Mouse (Mus musculus) spleen, postnatal 4 days (tissue): ENCODE results near the gene Vldlr.

Source experiments
- DNase-seq, 2 experiments: peaks; one replicate each; pipeline ENCODE4 v3.0.0; 2022; ENCODE audit warnings: low spot score in 2 of 2

Vldlr gene

DNA sequence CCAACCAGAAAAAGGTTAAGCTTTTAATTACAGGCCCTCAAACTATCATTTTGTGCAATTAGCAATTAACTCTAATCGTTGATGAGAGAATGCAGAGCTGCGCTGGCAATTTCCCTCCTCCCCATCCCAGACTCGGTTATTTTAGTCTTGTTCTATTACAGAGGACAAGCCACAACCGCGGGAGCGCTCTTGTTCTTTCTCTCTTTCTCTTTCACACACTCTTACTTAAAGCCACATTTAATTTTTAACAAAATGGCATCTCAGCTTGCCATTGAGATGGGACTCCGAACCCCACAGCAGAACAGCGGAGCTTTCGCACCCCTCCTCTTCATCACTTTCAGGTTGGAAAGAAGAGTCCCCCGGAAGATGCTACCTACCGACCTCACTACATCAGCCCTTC, at the start of gene Vldlr:
Gene Vldlr (plus strand): TSS at position 167 of the 400 bp plus-strand sequence.
- no peak for DNase-seq

DNA sequence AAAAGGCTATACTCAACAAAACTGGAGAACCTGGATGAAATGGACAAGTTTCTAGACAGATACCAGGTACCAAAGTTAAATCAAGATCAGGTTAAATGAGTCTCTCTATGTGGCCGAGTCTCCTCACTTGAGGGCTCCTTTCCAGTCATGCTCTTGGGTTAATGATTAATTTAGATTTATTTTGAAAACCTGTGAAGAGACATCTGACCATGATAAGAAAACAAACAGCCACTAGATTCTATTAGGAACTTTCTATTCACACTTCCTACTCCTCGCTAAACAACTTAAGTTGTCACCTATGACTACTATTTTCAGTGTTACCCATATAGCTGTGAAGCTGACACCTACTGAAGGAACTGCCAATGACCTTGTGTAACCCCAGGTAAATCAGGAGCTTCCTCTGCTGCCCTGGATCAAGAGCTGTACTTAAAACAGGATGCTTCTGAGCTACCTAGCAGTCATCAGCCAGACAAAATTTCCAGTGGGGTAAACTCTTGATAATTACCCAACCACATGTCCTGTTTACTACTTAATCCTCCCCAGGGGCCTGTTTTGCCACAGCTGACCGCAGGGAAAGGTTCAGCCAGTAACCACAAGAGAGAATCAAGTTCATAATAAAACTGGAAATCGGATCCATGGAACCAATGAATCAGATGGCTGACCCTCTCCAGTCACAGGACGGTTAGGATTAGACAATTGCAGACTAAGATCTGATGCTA, 48.5 kb upstream of the Vldlr start:
- no peak for DNase-seq

DNA sequence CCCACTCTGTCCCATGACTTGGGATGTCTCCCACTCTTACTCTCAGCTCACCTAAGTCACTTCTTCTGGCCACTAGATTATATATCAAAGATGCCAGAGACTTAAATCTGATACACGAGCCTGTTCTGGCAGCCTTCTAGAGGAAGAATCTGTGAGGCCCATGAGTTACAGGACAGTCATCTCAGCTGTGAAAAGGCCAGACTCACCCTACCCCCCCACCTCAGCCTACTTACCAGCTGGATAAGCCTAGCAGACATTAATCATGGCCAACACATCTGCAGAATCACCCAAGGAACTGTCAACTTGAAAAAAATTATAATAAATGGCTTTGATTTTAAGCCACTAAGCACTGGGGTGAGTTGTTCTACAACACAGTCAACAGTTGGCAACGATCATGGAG, 42.4 kb upstream of the Vldlr start:
- DNase-seq = no peak

DNA sequence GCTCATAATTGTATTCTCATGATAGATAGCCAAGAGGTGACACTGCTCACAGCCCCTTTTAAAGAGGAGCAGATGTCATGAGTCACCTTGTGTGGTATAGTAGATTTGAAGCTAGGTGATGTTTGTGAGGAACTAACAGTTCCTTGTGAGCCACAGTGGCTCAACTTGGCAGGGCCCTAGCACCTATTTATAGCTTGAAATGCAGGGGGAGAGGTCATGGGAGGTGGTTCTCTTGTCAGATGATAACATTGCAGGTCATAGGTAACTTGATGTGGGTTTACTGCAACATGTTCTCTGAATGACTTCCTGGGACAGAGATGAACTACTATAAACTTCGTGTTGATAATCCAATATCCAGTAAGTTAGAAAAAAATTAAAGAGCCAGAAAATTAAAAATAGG, 40.7 kb upstream of the Vldlr start:
- DNase-seq = no peak

DNA sequence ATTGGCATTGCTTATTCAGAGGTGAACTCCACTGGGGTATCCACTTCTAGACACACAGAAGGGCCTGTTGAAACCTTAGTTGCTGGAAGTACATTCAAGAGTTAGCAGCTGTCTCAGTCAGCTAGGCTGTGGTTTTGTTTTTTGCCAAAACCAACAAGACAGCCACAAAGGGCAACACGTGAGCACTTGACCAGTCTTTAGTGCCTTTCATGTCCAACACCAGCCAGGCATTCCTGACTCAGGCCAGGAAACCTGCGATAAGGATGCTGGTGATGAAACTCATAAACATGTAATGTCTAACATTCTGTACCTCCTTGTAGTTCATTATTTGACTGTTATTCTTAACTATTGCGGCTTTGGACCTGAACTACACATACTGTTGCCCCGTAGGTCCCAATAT, 39.7 kb upstream of the Vldlr start:
- DNase-seq = no peak

DNA sequence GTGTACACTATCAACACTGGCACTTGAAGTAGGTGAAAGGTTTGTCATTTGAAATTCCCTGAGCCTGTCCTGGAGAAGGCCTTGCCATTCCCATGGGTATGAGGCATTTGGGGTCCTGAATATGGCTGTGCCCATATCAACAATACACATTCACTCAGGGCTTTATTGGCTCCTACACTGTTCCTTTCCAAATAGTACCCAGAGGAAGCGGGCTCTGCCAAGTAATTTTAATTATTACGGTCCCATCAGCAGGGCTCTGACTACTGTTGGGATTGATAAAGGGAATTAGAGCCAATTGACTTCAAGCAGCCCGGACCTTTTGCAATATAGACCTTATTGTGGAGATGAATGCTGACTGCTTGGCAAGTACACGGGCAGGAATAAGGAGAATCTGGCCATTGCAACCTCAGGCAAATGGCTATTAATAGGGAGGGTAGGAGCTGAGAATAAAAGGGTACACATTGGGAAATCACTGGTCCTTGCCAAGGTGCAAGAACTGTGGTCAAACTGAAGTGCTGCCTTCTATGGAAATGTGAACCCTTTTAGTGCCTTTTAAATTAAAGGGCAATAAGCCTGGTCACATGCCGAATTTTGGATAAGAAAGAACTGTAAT, 38.0 kb upstream of the Vldlr start:
- DNase-seq = no peak

DNA sequence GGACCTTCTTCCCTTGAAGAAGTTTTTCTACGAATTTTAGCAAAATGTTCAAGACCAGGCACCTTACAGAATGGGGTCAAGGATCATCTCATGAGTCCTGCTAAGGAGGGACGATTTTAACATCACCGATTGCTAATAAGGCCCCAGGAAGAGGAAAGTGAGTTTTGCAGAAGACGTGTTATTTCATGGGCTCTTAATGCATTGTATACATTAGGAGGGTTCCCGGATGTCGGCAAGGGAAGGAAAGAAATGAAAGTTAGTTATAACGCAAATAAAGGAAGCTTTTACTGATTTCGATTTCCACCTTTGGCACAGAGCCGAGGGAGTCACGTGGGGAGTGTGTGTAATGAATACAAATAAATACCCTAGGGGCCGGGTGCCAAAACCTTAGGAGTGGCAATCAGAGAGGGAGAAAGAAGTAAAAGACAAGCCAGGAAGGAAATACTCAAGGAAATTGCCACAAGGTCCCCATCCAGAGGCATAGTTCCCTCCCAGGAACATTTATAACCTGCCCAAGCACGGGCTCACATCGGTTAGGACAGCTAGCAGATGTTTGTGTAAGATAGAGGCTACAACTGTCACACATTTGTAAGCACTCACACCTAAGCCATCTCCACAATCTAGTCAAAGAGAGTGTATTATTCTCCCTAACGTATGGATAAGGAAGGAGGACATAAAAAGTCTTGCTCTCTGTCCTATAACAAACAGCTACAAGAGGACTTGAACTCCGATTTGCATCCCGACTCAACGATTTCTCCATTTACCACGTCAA, 35.7 kb upstream of the Vldlr start:
- no peak for DNase-seq

DNA sequence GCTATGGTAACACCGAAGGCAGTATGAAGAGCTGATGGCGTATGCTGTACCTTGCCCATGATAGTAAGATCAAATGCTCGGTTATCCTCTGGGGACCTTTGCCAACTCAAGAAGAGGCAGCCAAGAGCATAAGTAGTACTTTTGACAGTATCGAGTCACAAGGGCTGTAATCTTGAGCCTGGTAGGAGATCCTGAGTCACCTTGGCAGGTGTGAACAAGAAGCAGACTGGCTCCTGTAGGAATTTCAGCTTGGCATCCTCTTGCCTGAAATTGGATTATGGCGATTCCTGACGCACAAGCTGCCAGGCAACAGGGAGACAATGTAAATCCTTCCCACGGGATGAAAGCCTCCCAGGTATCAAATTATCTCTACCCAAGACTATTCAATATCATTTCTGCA, 32.8 kb upstream of the Vldlr start:
- no peak for DNase-seq

DNA sequence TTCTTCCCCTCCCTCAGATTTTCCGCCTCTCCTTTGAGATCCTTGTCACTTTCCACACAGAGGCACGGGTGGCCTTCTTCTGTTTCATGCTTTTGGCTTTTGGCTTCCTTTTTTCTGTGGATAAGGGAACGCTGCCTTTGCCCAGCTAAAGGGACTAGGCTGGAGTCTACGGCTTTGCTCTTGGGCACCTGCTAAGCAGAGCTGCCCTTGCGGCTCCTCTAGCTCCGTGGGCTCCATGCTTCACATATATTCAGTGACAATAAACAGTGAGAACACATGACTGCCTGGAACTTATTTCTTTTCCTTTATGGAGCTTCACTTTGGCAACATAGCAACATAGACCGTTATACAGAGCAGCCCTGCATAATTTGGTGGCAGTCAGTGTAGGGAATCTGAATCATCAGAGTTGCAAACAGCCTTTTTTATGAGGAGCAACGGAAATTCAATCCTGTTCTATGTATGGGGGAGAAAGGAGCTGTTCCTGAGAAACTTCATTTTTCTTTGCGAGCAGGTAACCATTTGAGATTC, 12.5 kb upstream of the Vldlr start:
- DNase-seq = no peak

DNA sequence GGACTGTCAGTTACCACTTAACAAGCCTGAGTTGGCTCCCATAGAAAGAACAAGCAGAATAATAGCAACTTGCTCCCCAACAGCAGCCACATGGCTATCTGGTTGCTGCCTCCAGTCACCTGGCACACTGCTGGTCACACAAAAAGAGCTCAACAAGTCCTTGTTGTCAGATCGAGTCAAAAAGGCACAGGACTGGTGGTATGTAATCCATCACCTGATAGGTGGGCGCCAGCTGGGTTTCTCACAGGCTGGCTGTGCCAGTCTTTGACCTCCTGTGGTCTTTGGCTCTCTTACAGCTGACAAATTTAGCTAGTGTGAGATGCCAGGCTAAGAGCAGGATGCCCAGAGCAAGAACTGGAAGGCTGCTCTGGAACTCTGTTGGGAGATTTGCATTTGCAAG, 5.3 kb upstream of the Vldlr start:
- no peak for DNase-seq

DNA sequence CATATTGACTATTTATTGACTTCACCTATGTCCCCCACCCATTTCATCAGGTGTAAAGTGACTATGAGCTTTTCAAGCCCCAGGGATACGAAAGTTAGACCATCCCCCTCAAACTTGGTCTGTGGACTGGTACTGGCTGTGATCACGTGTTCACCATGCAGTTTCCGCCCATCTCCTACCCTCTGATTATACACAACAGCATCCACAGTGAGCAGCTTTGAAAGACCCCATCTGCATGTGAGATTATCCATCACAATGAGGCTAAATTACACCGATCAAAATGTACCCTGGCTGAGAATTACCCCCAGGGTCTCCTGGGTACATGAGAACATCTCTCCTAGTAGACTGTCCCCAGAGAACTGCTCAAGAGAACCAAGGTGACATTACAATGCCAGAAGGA, 688 bp upstream of the Vldlr start:
- no peak for DNase-seq

DNA sequence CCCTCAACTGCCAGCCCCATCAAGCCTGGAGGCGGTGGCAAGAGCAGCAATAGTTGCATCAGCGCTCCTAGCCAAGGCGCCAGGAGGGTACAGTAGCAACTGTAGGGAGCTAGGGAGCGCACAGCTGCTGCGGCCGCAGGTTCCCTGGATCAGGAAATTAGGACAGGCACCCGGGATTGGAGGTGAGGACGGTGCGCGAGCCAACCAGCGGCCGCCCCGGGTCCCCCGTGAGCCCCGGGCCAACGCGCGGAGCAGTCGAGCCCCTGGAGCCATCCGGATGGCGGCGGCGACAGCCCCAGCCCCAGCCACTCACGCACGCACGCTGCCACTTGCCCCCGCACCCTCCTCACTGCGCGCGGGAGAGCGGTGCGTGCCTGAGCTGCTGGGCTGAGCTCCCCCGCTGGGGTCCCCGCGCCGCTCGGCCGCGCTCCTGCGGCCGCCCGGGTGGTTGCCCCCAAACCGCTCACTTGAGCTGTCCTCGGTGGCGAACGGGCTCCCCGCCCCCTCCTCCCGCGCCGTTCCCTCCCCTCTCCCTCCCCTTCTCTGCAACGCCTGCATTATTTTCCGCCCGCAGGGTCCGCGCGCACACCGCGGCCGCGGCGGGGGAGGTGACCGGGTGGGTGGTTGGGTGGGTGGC, 601 bp downstream of the Vldlr start:
- peak in 1 of 2 experiments; percentile 62 for DNase-seq

DNA sequence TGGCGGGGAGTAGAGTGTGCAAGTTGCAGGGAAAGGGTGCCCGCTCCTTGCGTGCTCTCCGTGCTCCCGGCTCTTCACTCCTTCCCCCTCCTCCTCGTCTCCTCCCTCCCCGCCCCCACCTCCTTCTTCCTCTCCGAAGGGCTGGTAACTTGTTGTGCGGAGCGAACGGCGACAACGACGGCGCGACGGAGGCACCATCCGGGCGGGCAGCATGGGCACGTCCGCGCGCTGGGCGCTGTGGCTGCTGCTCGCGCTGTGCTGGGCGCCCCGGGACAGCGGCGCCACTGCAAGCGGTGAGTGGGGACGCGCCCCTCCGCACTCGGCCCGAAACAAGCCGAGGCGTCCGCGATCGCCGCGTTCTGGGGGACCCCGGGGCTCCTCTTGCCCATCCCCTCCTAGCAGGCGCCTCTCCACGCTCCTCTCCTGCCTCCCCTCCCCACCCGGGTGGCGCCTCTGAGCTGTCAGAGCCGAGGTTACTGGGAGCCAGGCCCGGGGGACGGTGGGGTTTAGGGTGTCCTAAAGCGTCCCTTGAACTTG, 1.2 kb downstream of the Vldlr start:
- DNase-seq = no peak

DNA sequence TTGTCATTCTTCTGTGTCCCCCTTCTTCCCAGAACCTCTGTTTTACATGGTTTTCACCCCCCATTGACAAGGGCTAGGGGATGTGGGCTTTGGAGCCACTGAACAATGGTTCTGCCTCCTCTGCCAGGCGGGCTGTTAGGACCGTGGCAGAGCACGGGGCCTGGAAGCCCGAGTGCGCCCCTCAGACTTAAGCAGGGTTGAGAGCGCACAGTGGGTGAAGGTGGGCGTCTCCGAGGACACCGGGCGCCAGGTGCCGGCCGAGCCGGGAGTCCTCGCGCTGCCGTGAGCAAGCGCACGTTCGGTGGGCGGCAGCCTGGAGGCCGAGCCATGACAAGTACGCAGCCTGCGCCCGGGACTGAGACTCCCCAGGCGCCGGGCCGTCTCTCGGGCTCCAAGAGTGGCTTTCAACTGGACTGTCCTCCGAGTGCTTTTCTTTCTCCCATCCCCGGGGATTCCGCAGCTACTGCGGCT, 1.7 kb downstream of the Vldlr start:
- no peak for DNase-seq

DNA sequence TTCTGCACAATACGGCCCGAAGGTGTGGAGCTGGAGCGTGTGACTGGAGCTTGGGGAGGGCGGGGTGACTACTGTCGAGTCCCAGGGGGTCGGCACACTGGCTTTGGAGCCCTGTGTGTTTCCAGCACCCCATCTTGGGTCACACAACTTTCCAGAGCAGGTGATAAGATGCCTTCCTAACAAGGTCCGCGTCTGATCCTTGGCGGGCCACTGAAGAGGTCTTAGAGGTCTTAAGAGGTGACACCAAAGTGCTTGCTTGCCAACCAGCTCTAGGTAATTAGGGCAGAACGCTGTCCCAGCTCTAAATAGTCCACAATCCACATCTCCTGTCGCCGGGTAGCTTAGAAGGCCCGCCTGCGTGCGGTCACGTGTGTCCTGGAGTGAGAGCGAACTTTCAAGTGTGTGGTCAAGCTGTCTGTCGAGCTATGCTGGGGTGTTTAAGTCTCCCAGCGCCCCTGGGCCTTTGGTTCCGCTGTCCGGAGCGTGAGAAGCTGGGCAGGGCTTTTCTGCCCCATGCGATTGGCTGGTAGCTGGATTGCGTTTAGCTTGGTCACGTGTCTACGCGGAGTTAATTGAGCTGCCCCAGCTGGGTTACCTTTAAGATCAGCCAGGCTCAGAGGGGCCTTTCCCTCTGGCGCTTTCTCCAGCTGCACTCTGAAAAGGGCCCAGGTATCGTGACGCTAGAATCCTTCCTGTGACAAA, 2.4 kb downstream of the Vldlr start:
- DNase-seq = no peak

DNA sequence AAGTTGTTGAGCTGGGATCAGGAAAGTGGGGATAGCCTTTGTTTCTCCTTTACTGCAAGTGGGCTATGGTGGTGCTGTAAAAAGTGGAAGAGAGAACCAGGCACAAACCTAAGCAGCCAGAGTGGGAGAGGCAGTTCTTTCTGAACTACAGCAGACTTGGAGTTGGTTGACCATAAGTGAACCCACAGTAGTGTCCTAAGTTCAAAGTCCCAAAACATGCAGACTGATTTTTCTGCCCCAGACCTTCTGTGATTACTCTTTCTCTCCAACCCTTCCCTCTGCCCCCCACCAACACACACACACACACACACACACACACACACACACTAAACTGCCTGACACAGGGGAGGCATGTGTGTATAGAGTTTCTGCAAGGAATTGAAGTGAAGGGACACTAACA, 3.3 kb downstream of the Vldlr start:
- no peak for DNase-seq

DNA sequence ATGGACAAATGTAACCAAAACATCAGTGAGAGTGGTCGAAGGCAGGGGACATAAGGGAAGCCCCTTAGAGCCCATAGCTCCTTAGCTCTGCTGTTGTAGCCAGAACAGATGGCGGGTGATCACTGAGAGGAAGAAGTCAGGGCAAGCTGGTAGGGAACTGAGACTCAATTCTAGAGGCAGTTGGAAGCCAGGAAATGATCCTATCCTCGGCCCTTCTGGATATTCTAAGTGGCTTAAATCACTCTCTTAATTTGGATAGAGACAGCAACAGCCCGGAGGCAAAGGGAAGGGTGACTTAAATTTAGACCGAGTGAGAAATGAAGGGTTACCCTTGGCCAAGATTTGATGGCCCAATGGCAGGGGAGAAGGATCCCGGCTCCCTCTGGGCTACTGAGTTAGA, 6.8 kb downstream of the Vldlr start:
- DNase-seq = no peak

DNA sequence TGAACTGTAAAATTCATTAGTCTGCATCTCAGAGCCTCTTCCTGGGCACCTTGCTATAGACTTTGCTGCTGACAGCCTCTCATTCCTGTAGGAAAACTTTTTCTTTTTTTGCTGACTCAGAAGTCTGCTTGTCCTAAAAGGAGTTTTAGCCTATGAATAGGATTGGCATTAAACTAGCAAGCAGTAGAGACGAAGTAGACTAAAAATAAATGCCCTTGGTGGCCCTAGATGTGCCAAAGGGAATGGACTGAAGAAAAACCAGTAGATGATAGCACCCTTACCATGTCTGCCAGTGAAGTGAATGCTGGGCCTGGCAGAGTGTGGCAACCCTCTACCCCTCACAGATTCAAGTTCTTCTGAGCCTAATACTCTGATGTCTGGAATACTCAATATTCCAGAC, 8.1 kb downstream of the Vldlr start:
- no peak for DNase-seq

DNA sequence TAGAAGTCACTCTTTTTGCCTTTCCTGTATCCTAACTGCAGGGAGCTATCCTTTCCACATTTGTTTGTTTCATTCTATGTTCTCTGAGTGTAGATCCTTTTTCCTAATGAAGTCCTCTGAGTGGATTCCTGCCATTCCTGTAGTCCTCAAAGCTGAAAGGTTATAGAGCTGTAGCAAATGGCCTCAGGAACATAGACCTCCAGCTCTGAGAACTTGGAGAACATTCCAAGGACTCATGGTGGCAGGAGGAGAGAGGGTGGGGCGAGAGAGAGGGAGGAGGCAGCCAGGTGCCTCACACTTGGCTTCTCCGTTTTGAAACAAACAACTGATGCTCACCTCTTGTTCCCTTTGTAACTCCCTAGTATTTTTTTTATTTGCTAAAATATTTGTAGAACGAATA, 10.3 kb downstream of the Vldlr start:
- no peak for DNase-seq

DNA sequence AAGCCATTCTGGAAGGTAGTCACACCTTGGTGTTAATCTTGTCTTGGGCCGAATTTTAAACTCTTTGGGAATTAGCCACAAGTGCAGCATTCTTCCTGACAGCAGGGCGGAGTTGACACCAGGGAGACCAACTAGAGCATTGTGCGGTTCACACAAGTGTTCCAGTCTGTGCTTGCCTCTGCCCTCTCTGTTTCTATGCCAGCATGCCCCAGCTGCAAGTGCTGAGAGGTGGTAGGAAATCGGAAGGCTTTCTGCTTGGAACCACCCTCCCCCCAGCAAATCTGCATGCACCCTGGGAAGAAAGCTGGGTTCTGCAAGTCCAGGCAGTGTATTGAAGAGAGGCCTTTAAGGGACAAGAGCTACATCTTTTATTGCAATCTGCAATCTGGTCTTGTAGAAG, 10.8 kb downstream of the Vldlr start:
- no peak for DNase-seq

DNA sequence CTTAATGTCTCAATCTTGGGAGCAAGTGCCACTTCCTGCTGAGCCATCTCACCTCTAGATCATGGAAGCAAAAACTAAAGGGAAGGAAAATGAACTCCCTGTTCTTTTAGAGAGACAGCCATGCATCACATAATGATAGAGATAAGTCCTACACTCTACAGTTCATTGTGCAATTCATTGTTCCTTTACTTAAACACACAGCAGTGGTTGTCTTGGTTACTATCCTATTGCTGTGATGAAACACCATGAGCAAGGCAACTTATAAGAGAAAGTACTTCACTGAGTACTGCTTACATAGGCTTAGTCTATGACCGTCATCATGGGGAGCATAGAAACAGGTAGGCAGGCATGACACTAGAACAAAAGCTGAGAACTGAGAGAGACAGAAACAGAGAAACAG, 12.0 kb downstream of the Vldlr start:
- no peak for DNase-seq
